Mouse (Mus musculus) E14TG2a.4 (cell line): Measurements from ENCODE around the gene Sv2a.
"Not testable (repeated sequence)": the region's sequence is repeated elsewhere in the genome, so short reads cannot be mapped to it uniquely, and the experiment has no call there.

ENCODE experiments used
- H3K27me3 ChIP-seq: 2 replicates; pipeline ENCODE4 v1.6.1; 2014; ENCODE audit warnings: low read length, control low read depth; ENCODE audit not compliant: insufficient read depth
- H3K36me3 ChIP-seq: 2 replicates; pipeline ENCODE4 v1.6.1; 2014; ENCODE audit warnings: low read length, control low read depth; ENCODE audit not compliant: insufficient read depth
- H3K4me1 ChIP-seq: replicated peaks from 2 replicates; pipeline ENCODE4 v1.6.1; 2014; ENCODE audit warnings: low read depth, low read length, control low read depth
- H3K4me3 ChIP-seq: replicated peaks from 2 replicates; pipeline ENCODE4 v1.5.1; 2014; ENCODE audit warnings: mild to moderate bottlenecking, low read length
- H3K9me3 ChIP-seq: 2 replicates; pipeline ENCODE4 v1.6.1; 2014; ENCODE audit warnings: low read length, control low read depth
- CTCF ChIP-seq: conservative IDR thresholded peaks from 2 replicates; pipeline ENCODE4 v1.5.1; 2014; ENCODE audit warnings: low read length
- NANOG ChIP-seq: IDR thresholded peaks from 2 replicates; pipeline ENCODE4 v1.6.1; 2014; ENCODE audit warnings: borderline replicate concordance, low read length, mixed read lengths
- POU5F1 ChIP-seq: IDR thresholded peaks from 2 replicates; pipeline ENCODE4 v1.6.1; 2014; ENCODE audit warnings: low read length, borderline replicate concordance

Gene Sv2a

GRCm38 (mm10) chr3:96170976-96171545 lies 9.9 kb upstream of the Sv2a start:
- Histone ChIP-seq H3K4me3 (peak overlapping the region; percentile 99), H3K9me3 (no peaks in the 10 kb centered on the region), H3K4me1 (peaks cover 58% of the 10 kb centered on the region), H3K36me3 (peaks cover 46% of the 10 kb centered on the region), H3K27me3 (no peaks in the 10 kb centered on the region)
- TF ChIP-seq CTCF (no peak), POU5F1 (no peak), NANOG (no peak)

DNA sequence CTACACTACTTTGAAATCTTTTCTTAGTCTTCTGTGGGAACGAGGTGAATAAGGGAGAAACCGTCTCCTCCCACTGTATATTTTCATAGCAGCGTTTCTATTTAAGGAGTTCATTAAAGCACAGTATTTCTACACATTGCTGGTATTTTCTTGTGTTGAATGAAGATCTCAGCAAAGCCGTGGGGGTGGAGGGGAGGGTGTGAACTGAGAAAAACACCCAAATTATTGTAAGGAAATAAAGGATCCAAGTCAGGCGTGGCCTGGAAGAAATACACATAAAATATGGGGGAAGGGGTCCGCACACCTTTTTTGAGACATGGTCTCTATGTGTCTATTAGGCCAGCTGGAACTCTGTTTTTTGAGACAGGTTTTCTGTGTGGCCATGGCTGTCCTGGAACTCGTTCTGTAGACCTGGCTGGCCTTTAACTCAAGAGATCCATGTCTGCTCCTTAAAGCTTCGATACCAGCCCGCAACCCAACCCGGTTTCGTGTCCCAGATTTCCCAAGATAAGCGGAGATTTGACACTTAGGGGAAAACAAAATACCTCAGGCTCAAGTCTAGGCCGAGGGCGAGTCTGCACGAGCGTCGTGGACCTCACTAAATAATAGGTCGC lies 9.3 kb upstream of the Sv2a start:
- Histone ChIP-seq H3K4me1 (peaks cover 65% of the 10 kb centered on the region), H3K4me3 (peak overlapping the region; percentile 99), H3K9me3 (no peaks in the 10 kb centered on the region), H3K27me3 (no peaks in the 10 kb centered on the region), H3K36me3 (peaks cover 52% of the 10 kb centered on the region)
- TF ChIP-seq NANOG: no peak

DNA sequence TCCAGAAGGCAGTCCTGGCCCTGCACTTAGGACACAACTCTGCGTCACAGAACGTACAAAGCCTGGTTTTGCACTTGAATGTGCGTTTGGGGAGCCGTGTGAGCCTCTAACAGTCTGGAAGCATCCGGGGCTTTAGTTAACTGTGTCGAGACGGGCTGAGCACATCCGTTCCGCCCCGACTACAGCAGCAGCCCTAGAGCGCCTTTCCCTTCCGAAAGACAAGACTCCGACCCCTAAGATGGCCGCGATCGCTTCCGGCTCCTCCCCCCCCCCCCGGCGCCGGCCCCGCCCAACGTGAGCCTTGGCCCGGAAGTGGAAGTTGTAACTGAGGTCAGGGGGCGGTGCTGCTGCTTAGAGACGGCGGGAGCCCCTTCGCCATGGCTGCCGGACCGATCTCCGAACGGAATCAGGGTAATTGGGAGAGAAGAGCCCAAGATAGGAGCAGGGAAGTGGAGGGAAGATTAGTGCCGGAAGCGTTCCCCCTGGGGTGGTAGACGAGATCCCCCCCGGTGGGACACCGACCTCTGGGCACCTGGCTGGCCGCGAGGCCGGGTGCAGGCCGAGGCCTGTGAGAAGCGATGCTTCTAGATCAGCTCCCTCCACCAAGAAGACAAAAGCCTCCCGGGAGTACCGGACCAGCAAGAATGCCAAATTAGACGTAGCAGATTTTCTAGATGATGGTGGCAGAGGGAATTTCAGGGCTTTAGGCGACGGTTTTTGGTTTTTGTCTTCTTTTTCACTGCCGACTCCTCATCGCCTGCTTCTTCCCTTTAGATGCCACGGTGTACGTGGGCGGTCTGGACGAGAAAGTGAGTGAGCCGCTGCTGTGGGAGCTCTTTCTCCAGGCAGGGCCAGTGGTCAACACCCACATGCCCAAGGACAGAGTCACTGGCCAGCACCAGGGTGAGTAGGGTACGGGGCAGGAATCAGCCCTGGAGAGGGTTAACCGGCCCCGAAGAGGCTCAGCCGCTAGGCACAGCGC lies 8.5 kb upstream of the Sv2a start, which contains the start of gene Sf3b4:
Gene Sf3b4 (plus strand): TSS at position 136 of the 982 bp plus-strand sequence.
- peak within 1 kb of the TSS; percentile 99 for H3K4me3 ChIP-seq
- no peaks in the 10 kb centered on the region for H3K9me3 ChIP-seq
- H3K27me3 ChIP-seq: no peaks in the 10 kb centered on the region
- peaks cover 66% of the 10 kb centered on the region for H3K4me1 ChIP-seq
- H3K36me3 ChIP-seq: peaks cover 60% of the 10 kb centered on the region
- no peak for TF ChIP-seq CTCF
- no peak for TF ChIP-seq NANOG
- no peak for TF ChIP-seq POU5F1

GRCm38 (mm10) chr3:96173185-96173584 lies 7.8 kb upstream of the Sv2a start:
- Histone ChIP-seq H3K4me3 (peak overlapping the region; percentile 99), H3K27me3 (no peaks in the 10 kb centered on the region), H3K36me3 (peaks cover 67% of the 10 kb centered on the region), H3K4me1 (peaks cover 66% of the 10 kb centered on the region), H3K9me3 (no peaks in the 10 kb centered on the region)
- TF ChIP-seq POU5F1 (no peak), NANOG (no peak), CTCF (no peak)

DNA sequence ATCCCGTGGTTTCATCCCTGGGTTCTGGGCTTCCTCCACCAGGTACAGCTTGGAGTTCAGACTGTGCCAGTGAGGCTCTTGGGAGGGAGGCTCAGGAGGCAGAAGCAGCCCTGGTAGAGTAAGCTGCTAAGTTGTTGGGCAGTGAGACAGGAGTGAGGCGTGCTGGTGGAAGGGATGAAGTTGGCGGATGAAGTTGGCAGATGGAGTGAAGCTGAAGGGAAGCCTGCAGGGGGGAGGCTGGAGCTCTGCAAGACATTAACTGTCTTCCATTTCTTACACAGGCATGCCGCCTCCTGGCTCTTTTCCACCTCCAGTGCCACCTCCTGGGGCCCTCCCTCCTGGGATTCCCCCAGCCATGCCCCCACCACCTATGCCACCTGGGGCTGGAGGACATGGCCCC lies 6.9 kb upstream of the Sv2a start:
- H3K9me3 ChIP-seq, H3K27me3 ChIP-seq: not testable (repeated sequence)
- H3K4me1 ChIP-seq: peaks cover 73% of the 10 kb centered on the region
- H3K36me3 ChIP-seq: peaks cover 72% of the 10 kb centered on the region
- H3K4me3 ChIP-seq: peak overlapping the region; percentile 99

GRCm38 (mm10) chr3:96175251-96175650 lies 5.7 kb upstream of the Sv2a start:
- Histone ChIP-seq H3K36me3 (peaks cover 72% of the 10 kb centered on the region), H3K4me1 (peaks cover 75% of the 10 kb centered on the region), H3K9me3 (no peaks in the 10 kb centered on the region), H3K27me3 (no peaks in the 10 kb centered on the region), H3K4me3 (peak overlapping the region; percentile 99)
- TF ChIP-seq CTCF (no peak), NANOG (no peak), POU5F1 (no peak)

DNA sequence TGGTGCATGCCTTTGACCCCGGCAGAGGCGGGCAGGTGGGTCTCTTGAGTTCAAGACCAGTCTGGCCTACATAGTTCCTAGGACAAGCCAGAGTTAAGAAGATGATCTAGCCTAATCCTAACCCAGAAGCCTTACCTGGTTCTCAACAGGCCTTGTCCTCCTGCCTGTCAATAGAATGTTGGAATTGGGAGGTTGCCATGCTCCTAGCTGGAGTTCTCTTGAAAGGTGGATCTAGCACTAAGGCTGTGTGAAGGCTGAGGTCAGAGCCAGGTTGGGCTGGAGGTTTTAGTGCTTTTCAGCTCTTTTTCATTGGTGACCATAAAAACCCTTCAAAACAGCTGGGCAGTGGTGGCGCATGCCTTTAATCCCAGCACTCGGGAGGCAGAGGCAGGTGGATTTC lies 2.5 kb upstream of the Sv2a start:
- TF ChIP-seq CTCF: no peak
- no peak for TF ChIP-seq NANOG
- TF ChIP-seq POU5F1: no peak

GRCm38 (mm10) chr3:96178902-96179301 lies 2.0 kb upstream of the Sv2a start:
- no peak overlapping the region for H3K4me3 ChIP-seq
- H3K36me3 ChIP-seq: peaks cover 58% of the 10 kb centered on the region
- no peaks in the 10 kb centered on the region for H3K9me3 ChIP-seq
- H3K4me1 ChIP-seq: peaks cover 76% of the 10 kb centered on the region
- TF ChIP-seq NANOG (no peak), CTCF (no peak)
- H3K27me3 ChIP-seq: peaks cover 20% of the 10 kb centered on the region

More for the DNA sequence above, 2.5 kb upstream of the Sv2a start:
- H3K9me3 ChIP-seq: no peaks in the 10 kb centered on the region
- H3K4me1 ChIP-seq: peaks cover 77% of the 10 kb centered on the region
- H3K27me3 ChIP-seq: peaks cover 16% of the 10 kb centered on the region
- H3K4me3 ChIP-seq: no peak overlapping the region
- peaks cover 62% of the 10 kb centered on the region for H3K36me3 ChIP-seq
